Mouse (Mus musculus) lung, embryonic 16.5 days (tissue): ENCODE results near the gene C130026I21Rik. TPM values are rescaled to one million over a fixed set of nuclear protein-coding genes. Genes with fewer than 3 reads are reported as not detected.
"Not testable (repeated sequence)": the region's sequence is repeated elsewhere in the genome, so short reads cannot be mapped to it uniquely, and the experiment has no call there.

Source experiments
- ATAC-seq: fragments of 200-750 bp; cut with Nextera tagmentation; 2 replicates; pipeline ENCODE4 v1.8.0; 2017; ENCODE audit warnings: low read depth, mild to moderate bottlenecking, moderate library complexity
- H3K27ac ChIP-seq: fragments of 300-500 bp; sonication (generic); 2 replicates; pipeline ENCODE4 v1.5.1; 2014; ENCODE audit warnings: mild to moderate bottlenecking, control low read depth, low read length
- H3K27me3 ChIP-seq: fragments of 300-500 bp; sonication (generic); 2 replicates; pipeline ENCODE4 v1.6.1; 2014; ENCODE audit warnings: low read depth, low read length, mixed read lengths; ENCODE audit not compliant: control insufficient read depth, insufficient read depth
- H3K36me3 ChIP-seq: fragments of 300-500 bp; sonication (generic); 2 replicates; pipeline ENCODE4 v1.6.1; 2014; ENCODE audit warnings: low read length; ENCODE audit not compliant: control insufficient read depth, insufficient read depth
- H3K4me1 ChIP-seq: fragments of 300-500 bp; sonication (generic); replicated peaks from 2 replicates; pipeline ENCODE4 v1.6.1; 2014; ENCODE audit warnings: low read length, mixed read lengths; ENCODE audit not compliant: control insufficient read depth, insufficient read depth
- H3K4me2 ChIP-seq: fragments of 300-500 bp; sonication (generic); 2 replicates; pipeline ENCODE4 v1.6.1; 2014; ENCODE audit warnings: low read depth, low read length, control low read depth
- H3K4me3 ChIP-seq: fragments of 300-500 bp; sonication (generic); 2 replicates; pipeline ENCODE4 v1.5.1; 2014; ENCODE audit warnings: mild to moderate bottlenecking, low read length, control low read depth
- H3K9ac ChIP-seq: fragments of 300-500 bp; sonication (generic); 2 replicates; pipeline ENCODE4 v1.6.1; 2014; ENCODE audit warnings: low read length, control low read depth
- H3K9me3 ChIP-seq: fragments of 300-500 bp; sonication (generic); 2 replicates; pipeline ENCODE4 v1.6.1; 2016; ENCODE audit warnings: low read length; ENCODE audit not compliant: control insufficient read depth
- WGBS: fragments of 180-500 bp; shearing (Covaris S2); extraction: QIAGEN DNeasy Blood & Tissue Kit; methylation state at CpG from one replicate; pipeline ENCODE4 v1.1.7; 2014; 5-methylcytosine and 5-hydroxymethylcytosine counted together
- polyA plus RNA-seq: library from polyadenylated mRNA; unstranded; fragments of >200 nt; fragmentation: Nextera tagmentation; extraction: Ambion mirVana; gene quantifications from 2 replicates; pipeline ENCODE4 v1.2.1, GENCODE M21; 2015

C130026I21Rik gene
- polyA plus RNA-seq, 1 experiment from 2014 or later, result 0.31 TPM

DNA sequence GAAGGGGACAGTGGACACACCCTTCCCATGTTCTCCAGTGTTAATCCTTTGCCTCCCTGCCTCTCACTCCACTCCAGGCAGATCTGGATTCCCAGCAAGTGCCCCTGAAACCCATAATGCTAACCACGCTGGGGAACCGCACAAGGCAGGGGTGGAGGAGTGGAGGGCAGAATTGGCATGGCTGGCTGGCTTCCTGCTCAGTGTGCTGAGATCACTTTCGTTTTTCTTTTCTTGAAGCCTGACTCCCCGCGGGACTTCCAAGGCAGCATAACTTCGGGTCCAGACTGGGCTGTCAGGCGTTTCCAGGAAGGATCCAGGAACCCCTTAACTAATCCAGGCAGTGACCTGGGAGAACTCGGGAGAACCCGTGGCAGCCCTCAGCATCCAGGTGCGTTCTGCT is 158.8 kb downstream of the C130026I21Rik start:
- 60% methylated on average over 7 of the region's 10 CpGs for WGBS
- H3K4me1 ChIP-seq, H3K27ac ChIP-seq, H3K9me3 ChIP-seq, H3K4me2 ChIP-seq, H3K9ac ChIP-seq, H3K4me3 ChIP-seq, H3K27me3 ChIP-seq, H3K36me3 ChIP-seq, ATAC-seq: not testable (repeated sequence)

DNA sequence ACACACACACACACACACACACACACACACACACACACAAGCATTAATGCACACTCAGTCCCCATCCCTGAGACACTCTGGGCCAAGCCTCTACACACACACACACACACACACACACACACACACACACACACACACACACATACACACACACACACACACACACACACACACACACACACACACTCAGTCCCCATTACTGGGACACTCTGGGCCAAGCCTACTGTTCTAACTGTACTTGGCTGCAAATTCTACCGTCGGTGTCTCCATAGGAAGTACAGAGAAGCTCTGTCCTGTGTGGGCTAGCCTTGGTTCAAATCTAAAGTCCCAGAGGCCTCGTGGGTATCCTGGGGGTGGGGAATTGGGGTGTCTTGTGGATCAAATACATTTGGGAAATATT is 159.5 kb downstream of the C130026I21Rik start:
- H3K9ac ChIP-seq, H3K27ac ChIP-seq, H3K9me3 ChIP-seq, H3K36me3 ChIP-seq, H3K4me2 ChIP-seq, H3K27me3 ChIP-seq, H3K4me1 ChIP-seq, H3K4me3 ChIP-seq, ATAC-seq: not testable (repeated sequence)
- 80% methylated on average over 2 of the region's 3 CpGs for WGBS

DNA sequence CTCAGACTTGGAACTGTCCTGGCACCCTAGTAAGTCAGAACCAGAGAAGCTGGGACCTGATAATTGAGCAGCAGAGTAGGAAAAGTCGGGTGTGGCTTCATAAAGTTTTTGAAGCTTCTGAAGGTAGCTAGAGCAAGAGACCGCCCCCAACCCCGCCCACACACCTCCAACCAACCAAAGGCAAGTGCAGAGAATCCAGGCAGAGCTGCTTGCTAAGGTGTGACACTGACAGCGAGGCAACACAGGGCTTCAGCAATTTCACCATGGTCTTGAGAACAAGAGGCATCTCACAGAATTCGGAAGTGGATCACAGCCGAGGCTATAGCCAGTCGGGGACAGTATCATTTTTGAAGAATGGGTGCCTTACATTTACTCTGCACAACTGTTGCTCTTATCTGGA is 160.6 kb downstream of the C130026I21Rik start, which contains the start of gene A530032D15Rik:
Gene A530032D15Rik (minus strand): TSS at position 101 of the 400 bp plus-strand sequence.
- WGBS, result no CpG with 5 or more reads among the region's 7 CpGs

GRCm38 (mm10) chr1:85106013-85106412 is 164.4 kb downstream of the C130026I21Rik start:
- not testable (repeated sequence) for H3K27ac ChIP-seq, H3K4me3 ChIP-seq, ATAC-seq, H3K9ac ChIP-seq, H3K4me1 ChIP-seq, H3K36me3 ChIP-seq, H3K27me3 ChIP-seq, H3K4me2 ChIP-seq, H3K9me3 ChIP-seq
- WGBS, result 69% methylated on average over 5 of the region's 6 CpGs

More for the DNA sequence above, 160.6 kb downstream of the C130026I21Rik start, which contains the start of gene A530032D15Rik:
- ATAC-seq, H3K36me3 ChIP-seq, H3K27ac ChIP-seq, H3K4me1 ChIP-seq, H3K27me3 ChIP-seq, H3K4me2 ChIP-seq, H3K9ac ChIP-seq, H3K4me3 ChIP-seq, H3K9me3 ChIP-seq: not testable (repeated sequence)

DNA sequence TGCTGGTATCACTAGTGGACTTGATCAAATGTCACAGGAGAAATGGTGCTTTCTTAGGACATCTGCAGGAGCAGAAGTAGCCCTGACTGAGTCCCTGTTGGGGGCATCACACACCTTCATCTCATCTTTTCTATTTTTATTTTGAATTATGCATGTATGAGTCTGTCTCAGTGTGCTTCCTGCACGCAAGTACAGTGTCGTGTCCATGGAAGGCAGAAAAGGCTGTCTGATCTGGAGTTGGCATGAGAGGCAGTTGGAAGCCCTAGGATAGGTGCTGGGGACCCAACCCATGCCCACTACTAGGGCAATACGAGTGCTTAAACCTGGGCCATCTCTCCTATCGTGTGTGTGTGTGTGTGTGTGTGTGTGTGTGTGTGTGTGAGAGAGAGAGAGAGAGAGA is 165.0 kb downstream of the C130026I21Rik start:
- H3K9me3 ChIP-seq, H3K4me2 ChIP-seq, H3K4me3 ChIP-seq, H3K36me3 ChIP-seq, H3K27ac ChIP-seq, H3K27me3 ChIP-seq, H3K9ac ChIP-seq, H3K4me1 ChIP-seq, ATAC-seq: not testable (repeated sequence)
- 67% methylated on average over 4 of the region's 4 CpGs for WGBS

DNA sequence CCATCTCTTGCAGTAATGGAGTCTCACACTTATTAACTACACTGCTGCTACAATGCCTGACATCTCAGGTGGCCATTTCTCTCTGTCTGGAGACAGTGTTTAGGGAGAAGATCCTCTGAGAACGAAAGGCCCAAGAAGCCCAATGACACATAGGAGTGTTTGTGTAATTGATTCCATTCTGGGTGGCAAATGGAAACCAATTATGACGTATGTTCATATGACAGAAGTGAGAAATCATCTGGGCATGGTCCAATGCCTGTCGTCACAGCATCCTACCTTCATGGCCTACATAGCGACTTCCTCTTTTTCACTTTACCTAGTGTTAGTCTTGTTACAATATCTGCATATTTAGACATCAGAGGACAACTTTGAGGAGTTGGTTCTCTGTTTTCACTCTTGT is 168.6 kb downstream of the C130026I21Rik start:
- H3K9me3 ChIP-seq, H3K27me3 ChIP-seq, H3K4me2 ChIP-seq, H3K4me1 ChIP-seq, H3K27ac ChIP-seq, H3K36me3 ChIP-seq, ATAC-seq, H3K9ac ChIP-seq, H3K4me3 ChIP-seq: not testable (repeated sequence)
- WGBS, result 73% methylated on average over 4 of the region's 4 CpGs

DNA sequence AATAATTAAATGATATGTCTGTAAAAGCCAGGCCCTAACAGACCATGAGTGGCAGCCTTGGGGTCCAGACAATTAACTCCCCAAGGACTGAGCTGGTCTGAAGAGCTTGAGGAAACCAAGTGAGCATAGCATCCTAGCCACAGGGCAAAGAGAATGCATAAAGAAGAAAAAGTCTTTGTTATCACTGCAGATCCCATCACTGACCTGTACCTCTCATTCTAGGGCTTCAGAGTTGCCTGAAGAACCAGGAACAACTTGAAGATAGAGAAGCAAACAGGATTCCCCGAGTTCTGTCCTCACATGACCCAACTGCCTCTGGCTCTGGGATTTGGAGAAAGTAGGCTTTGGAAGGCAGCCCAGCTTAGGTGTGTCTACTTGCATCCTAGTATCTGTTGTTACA is 170.5 kb downstream of the C130026I21Rik start, which contains the start of gene Gm10553:
Gene Gm10553 (plus strand): TSS at position 301 of the 400 bp plus-strand sequence.
- not testable (repeated sequence) for H3K4me2 ChIP-seq, ATAC-seq, H3K27ac ChIP-seq, H3K9me3 ChIP-seq, H3K9ac ChIP-seq, H3K27me3 ChIP-seq, H3K4me1 ChIP-seq, H3K4me3 ChIP-seq, H3K36me3 ChIP-seq
- WGBS, result 46% methylated on average over 1 of the region's 1 CpGs

- not testable (repeated sequence) for H3K4me3 ChIP-seq, H3K9me3 ChIP-seq, H3K9ac ChIP-seq, H3K4me2 ChIP-seq, H3K27ac ChIP-seq, H3K4me1 ChIP-seq, H3K36me3 ChIP-seq, H3K27me3 ChIP-seq, ATAC-seq
- WGBS, result 76% methylated on average over 6 of the region's 7 CpGs
These were observed 171.3 kb downstream of the C130026I21Rik start for GRCm38 (mm10) chr1:85099081-85099480.

DNA sequence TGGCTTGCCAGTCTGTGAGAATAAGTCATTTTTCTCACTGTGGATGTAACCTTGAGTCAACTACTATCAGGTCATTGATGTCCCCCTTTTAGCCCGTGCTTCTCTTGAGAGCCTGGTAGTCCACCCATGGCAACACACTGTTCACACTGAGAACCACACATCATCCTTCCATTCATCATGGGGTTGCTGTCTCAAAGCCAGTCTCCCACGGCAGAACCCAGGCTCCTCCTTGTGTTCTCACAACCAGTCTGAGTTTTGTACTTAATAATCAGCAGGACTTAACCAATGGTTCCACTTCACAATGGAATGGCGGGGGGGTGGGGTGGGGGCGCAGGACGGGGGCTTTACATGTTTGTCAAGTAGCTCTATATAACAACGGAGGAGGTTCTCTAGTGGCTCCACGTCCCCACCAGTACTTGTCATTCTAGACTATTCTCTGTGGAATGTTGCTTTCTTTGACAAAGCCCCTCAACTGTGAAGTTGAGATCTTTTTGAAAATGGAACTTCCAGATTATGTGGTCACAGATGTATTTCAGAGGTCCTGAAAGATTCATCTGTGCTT is 177.3 kb downstream of the C130026I21Rik start:
- H3K36me3 ChIP-seq, H3K27me3 ChIP-seq, H3K4me3 ChIP-seq, ATAC-seq, H3K9me3 ChIP-seq, H3K27ac ChIP-seq, H3K4me2 ChIP-seq, H3K9ac ChIP-seq, H3K4me1 ChIP-seq: not testable (repeated sequence)
- 78% methylated on average over 6 of the region's 7 CpGs for WGBS

DNA sequence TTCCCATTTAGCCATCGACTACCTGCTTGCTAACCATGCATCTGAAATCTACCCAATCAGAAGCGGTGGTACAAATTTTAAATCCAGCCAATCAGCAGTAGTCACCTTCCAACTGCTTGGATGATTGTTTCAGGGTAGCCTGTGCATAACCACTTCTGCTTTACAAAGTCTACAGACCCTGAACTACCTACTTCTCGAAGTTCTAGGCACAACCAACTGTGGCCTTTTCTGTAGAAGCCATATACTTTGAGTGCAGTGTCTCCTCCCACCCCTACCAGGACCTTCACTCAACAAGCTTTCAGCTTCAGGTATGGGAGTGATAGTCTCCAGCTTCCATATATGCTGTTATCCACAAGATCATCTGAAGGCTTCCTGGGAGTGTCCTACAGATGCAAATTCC is 178.2 kb downstream of the C130026I21Rik start:
- ATAC-seq, H3K36me3 ChIP-seq, H3K9me3 ChIP-seq, H3K4me2 ChIP-seq, H3K4me1 ChIP-seq, H3K9ac ChIP-seq, H3K27me3 ChIP-seq, H3K4me3 ChIP-seq, H3K27ac ChIP-seq: not testable (repeated sequence)
- WGBS, result 24% methylated on average over 1 of the region's 3 CpGs
